Mouse (Mus musculus) hindbrain, embryonic 14.5 days (tissue): ENCODE data around the gene Ugt2b36. TPM values are rescaled to one million over a fixed set of nuclear protein-coding genes. Genes with fewer than 3 reads are reported as not detected.

Source experiments
- polyA plus RNA-seq: library from polyadenylated mRNA; unstranded; fragments of >200 nt; fragmentation: Nextera tagmentation; extraction: Ambion mirVana; gene quantifications from 2 replicates; pipeline ENCODE4 v1.2.1, GENCODE M21; 2014

Ugt2b36 gene
- polyA plus RNA-seq, 1 experiment from 2014 or later = not detected

Other genes starting within 250 kb of the Ugt2b36 start
- gene Ugt2b34, start 185.6 kb downstream of the Ugt2b36 start, polyA plus RNA-seq = not detected in 2 replicates
- gene Ugt2b1, start 166.0 kb downstream of the Ugt2b36 start, polyA plus RNA-seq = not detected in 2 replicates
- not detected in 2 replicates for gene Ugt2b35, start 91.7 kb downstream of the Ugt2b36 start, polyA plus RNA-seq
- not detected in 2 replicates for gene Ugt2b5, start 47.8 kb upstream of the Ugt2b36 start, polyA plus RNA-seq
- not detected in 2 replicates for gene Ugt2b37, start 162.2 kb upstream of the Ugt2b36 start, polyA plus RNA-seq
- gene Ugt2a3, start 244.6 kb upstream of the Ugt2b36 start, polyA plus RNA-seq = not detected in 2 replicates